Mouse (Mus musculus) liver, embryonic 12.5 days (tissue): Measurements from ENCODE around the gene Trim11. TPM values are rescaled to one million over a fixed set of nuclear protein-coding genes. Genes with fewer than 3 reads are reported as not detected.

Experiments used
- ATAC-seq: fragments of 200-750 bp; cut with Nextera tagmentation; 2 replicates; pipeline ENCODE4 v1.8.0; 2017; ENCODE audit warnings: moderate number of reproducible peaks, mild to moderate bottlenecking, moderate library complexity
- H3K27ac ChIP-seq: fragments of 300-500 bp; sonication (generic); 2 replicates; pipeline ENCODE4 v1.5.1; 2016; ENCODE audit warnings: mild to moderate bottlenecking
- H3K27me3 ChIP-seq: fragments of 300-500 bp; sonication (generic); replicated peaks from 2 replicates; pipeline ENCODE4 v1.6.1; 2016; ENCODE audit warnings: mild to moderate bottlenecking, moderate library complexity
- H3K36me3 ChIP-seq: fragments of 300-500 bp; sonication (generic); 2 replicates; pipeline ENCODE4 v1.6.1; 2016; ENCODE audit warnings: mild to moderate bottlenecking, moderate library complexity
- H3K4me1 ChIP-seq: fragments of 300-500 bp; sonication (generic); 2 replicates; pipeline ENCODE4 v1.6.1; 2016
- H3K4me2 ChIP-seq: fragments of 300-500 bp; sonication (generic); 2 replicates; pipeline ENCODE4 v1.6.1; 2016; ENCODE audit warnings: mild to moderate bottlenecking, moderate library complexity
- H3K4me3 ChIP-seq: fragments of 300-500 bp; sonication (generic); 2 replicates; pipeline ENCODE4 v1.5.1; 2016; ENCODE audit warnings: mild to moderate bottlenecking, moderate library complexity
- H3K9ac ChIP-seq: fragments of 300-500 bp; sonication (generic); 2 replicates; pipeline ENCODE4 v1.6.1; 2016; ENCODE audit warnings: mild to moderate bottlenecking, moderate library complexity
- H3K9me3 ChIP-seq: fragments of 300-500 bp; sonication (generic); replicated peaks from 2 replicates; pipeline ENCODE4 v1.6.1; 2016; ENCODE audit warnings: mild to moderate bottlenecking, moderate library complexity
- WGBS: fragments of 180-500 bp; shearing (Covaris S2); methylation state at CpG from one replicate; pipeline ENCODE4 v1.1.7; 2016; ENCODE audit not compliant: insufficient replicate concordance; 5-methylcytosine and 5-hydroxymethylcytosine counted together
- polyA plus RNA-seq: library from polyadenylated mRNA; unstranded; fragments of >200 nt; fragmentation: Nextera tagmentation; extraction: Ambion mirVana; gene quantifications from 2 replicates; pipeline ENCODE4 v1.2.1, GENCODE M21; 2016

The Trim11 gene
- 11.2 and 11.5 TPM in 2 replicates for polyA plus RNA-seq

- peak within 1 kb of the TSS; percentile 88 for H3K27ac ChIP-seq
- H3K4me3 ChIP-seq = peak within 1 kb of the TSS; percentile 96
- H3K4me2 ChIP-seq = peak within 1 kb of the TSS; percentile 91
- ATAC-seq = peak; percentile 65
- H3K4me1 ChIP-seq = peaks cover 73% of the 10 kb centered on the region
- no peaks in the 10 kb centered on the region for H3K9me3 ChIP-seq
- peak within 1 kb of the TSS; percentile 95 for H3K9ac ChIP-seq
- H3K36me3 ChIP-seq = peaks cover 40% of the 10 kb centered on the region
- H3K27me3 ChIP-seq = no peaks in the 10 kb centered on the region
- WGBS = 1% methylated on average over 64 of the region's 64 CpGs
Measured at GRCm38 (mm10) chr11:58978027-58978705, at the start of gene Trim11. TSS of gene Trim11 (plus strand) at chr11:58978093.

GRCm38 (mm10) chr11:58929055-58929454 lies 48.8 kb upstream of the Trim11 start:
- 53% methylated on average over 4 of the region's 4 CpGs for WGBS
- Histone ChIP-seq H3K27ac (peak overlapping the region; percentile 92), H3K36me3 (peaks cover 35% of the 10 kb centered on the region), H3K9me3 (no peaks in the 10 kb centered on the region), H3K4me1 (peaks cover 56% of the 10 kb centered on the region), H3K9ac (peak overlapping the region; percentile 54; the same call in 1 of the 2 replicates), H3K27me3 (peaks cover 1% of the 10 kb centered on the region; the same call in 1 of the 2 replicates), H3K4me2 (no peak overlapping the region; the same call in 1 of the 2 replicates), H3K4me3 (no peak overlapping the region)
- no peak for ATAC-seq

- Histone ChIP-seq H3K4me3 (no peak overlapping the region), H3K4me1 (peaks cover 56% of the 10 kb centered on the region), H3K9ac (peak overlapping the region; percentile 54), H3K27me3 (no peaks in the 10 kb centered on the region), H3K4me2 (peak overlapping the region; percentile 16), H3K9me3 (no peaks in the 10 kb centered on the region), H3K27ac (peak overlapping the region; percentile 92), H3K36me3 (peaks cover 40% of the 10 kb centered on the region)
- WGBS = 41% methylated on average over 3 of the region's 3 CpGs
- no peak for ATAC-seq
Measured at GRCm38 (mm10) chr11:58929641-58930040, 48.3 kb upstream of the Trim11 start.

- ATAC-seq = peak; percentile 68
- Histone ChIP-seq H3K27me3 (no peaks in the 10 kb centered on the region), H3K9me3 (no peaks in the 10 kb centered on the region), H3K27ac (peak overlapping the region; percentile 92), H3K4me2 (peak overlapping the region; percentile 16), H3K4me1 (peaks cover 56% of the 10 kb centered on the region), H3K36me3 (peaks cover 46% of the 10 kb centered on the region), H3K4me3 (no peak overlapping the region), H3K9ac (0 out of 2 replicates have a peak overlapping the region, but pooled peaks have one; percentile 23)
- 24% methylated on average over 3 of the region's 3 CpGs for WGBS
Measured at GRCm38 (mm10) chr11:58930254-58930653, 47.6 kb upstream of the Trim11 start.

- Histone ChIP-seq H3K9ac (no peak overlapping the region), H3K27ac (peak overlapping the region; percentile 92), H3K36me3 (peaks cover 59% of the 10 kb centered on the region), H3K27me3 (no peaks in the 10 kb centered on the region), H3K4me3 (no peak overlapping the region), H3K9me3 (no peaks in the 10 kb centered on the region), H3K4me1 (peaks cover 61% of the 10 kb centered on the region), H3K4me2 (no peak overlapping the region)
- WGBS = 73% methylated on average over 4 of the region's 4 CpGs
- no peak for ATAC-seq
Measured at GRCm38 (mm10) chr11:58931576-58931975, 46.3 kb upstream of the Trim11 start.

- WGBS = 1% methylated on average over 13 of the region's 13 CpGs
- peak; percentile 50 for ATAC-seq
Measured at GRCm38 (mm10) chr11:58937909-58938308, 40.0 kb upstream of the Trim11 start.

GRCm38 (mm10) chr11:58938322-58939087 lies 39.4 kb upstream of the Trim11 start, which contains the start of gene Rnf187:
TSS of gene Rnf187 (minus strand) at chr11:58938916.
- peaks cover 37% of the 10 kb centered on the region for H3K4me1 ChIP-seq
- H3K36me3 ChIP-seq = peaks cover 36% of the 10 kb centered on the region
- H3K9ac ChIP-seq = peak within 1 kb of the TSS; percentile 98
- H3K4me2 ChIP-seq = peak within 1 kb of the TSS; percentile 96
- peak; percentile 94 for ATAC-seq
- no peaks in the 10 kb centered on the region for H3K9me3 ChIP-seq
- H3K27ac ChIP-seq = peak within 1 kb of the TSS; percentile 96
- H3K4me3 ChIP-seq = peak within 1 kb of the TSS; percentile 85
- under 1% methylated on average over 74 of the region's 95 CpGs for WGBS
- peaks cover 15% of the 10 kb centered on the region for H3K27me3 ChIP-seq

More at GRCm38 (mm10) chr11:58937909-58938308, 40.0 kb upstream of the Trim11 start:
- H3K4me3 ChIP-seq = peak overlapping the region; percentile 85
- H3K4me1 ChIP-seq = peaks cover 37% of the 10 kb centered on the region
- H3K9ac ChIP-seq = peak overlapping the region; percentile 98
- peak overlapping the region; percentile 96 for H3K27ac ChIP-seq
- peak overlapping the region; percentile 96 for H3K4me2 ChIP-seq
- peaks cover 42% of the 10 kb centered on the region for H3K36me3 ChIP-seq
- peaks cover 9% of the 10 kb centered on the region for H3K27me3 ChIP-seq
- H3K9me3 ChIP-seq = no peaks in the 10 kb centered on the region

GRCm38 (mm10) chr11:58939088-58939439 lies 38.8 kb upstream of the Trim11 start:
- 16% methylated on average over 6 of the region's 6 CpGs for WGBS
- peak overlapping the region; percentile 85 for H3K4me3 ChIP-seq
- H3K27ac ChIP-seq = peak overlapping the region; percentile 96
- peaks cover 30% of the 10 kb centered on the region for H3K36me3 ChIP-seq
- H3K4me2 ChIP-seq = peak overlapping the region; percentile 96
- H3K9me3 ChIP-seq = no peaks in the 10 kb centered on the region
- no peak for ATAC-seq
- H3K4me1 ChIP-seq = peaks cover 37% of the 10 kb centered on the region
- H3K27me3 ChIP-seq = peaks cover 21% of the 10 kb centered on the region
- H3K9ac ChIP-seq = peak overlapping the region; percentile 98

GRCm38 (mm10) chr11:58944136-58944535 lies 33.8 kb upstream of the Trim11 start:
- Histone ChIP-seq H3K9me3 (no peaks in the 10 kb centered on the region), H3K4me2 (no peak overlapping the region), H3K27me3 (peaks cover 70% of the 10 kb centered on the region), H3K4me3 (no peak overlapping the region), H3K36me3 (no peaks in the 10 kb centered on the region), H3K9ac (no peak overlapping the region), H3K27ac (no peak overlapping the region), H3K4me1 (peaks cover 24% of the 10 kb centered on the region)
- 68% methylated on average over 5 of the region's 5 CpGs for WGBS
- no peak for ATAC-seq

GRCm38 (mm10) chr11:58947306-58947705 lies 30.6 kb upstream of the Trim11 start:
- H3K27ac ChIP-seq = no peak overlapping the region

GRCm38 (mm10) chr11:58947798-58948528 lies 29.9 kb upstream of the Trim11 start:
- Histone ChIP-seq H3K4me1 (peaks cover 28% of the 10 kb centered on the region), H3K9ac (peak overlapping the region; percentile 70; the same call in 1 of the 2 replicates), H3K9me3 (no peaks in the 10 kb centered on the region), H3K27me3 (peaks cover 88% of the 10 kb centered on the region), H3K27ac (peak overlapping the region; percentile 17; the same call in 1 of the 2 replicates), H3K36me3 (no peaks in the 10 kb centered on the region), H3K4me2 (peak overlapping the region; percentile 75), H3K4me3 (peak overlapping the region; percentile 55)
- 23% methylated on average over 23 of the region's 23 CpGs for WGBS
- no peak for ATAC-seq

More at GRCm38 (mm10) chr11:58947306-58947705, 30.6 kb upstream of the Trim11 start:
- Histone ChIP-seq H3K36me3 (no peaks in the 10 kb centered on the region), H3K4me3 (no peak overlapping the region), H3K27me3 (peaks cover 95% of the 10 kb centered on the region), H3K4me2 (no peak overlapping the region), H3K9me3 (no peaks in the 10 kb centered on the region), H3K9ac (no peak overlapping the region), H3K4me1 (peaks cover 25% of the 10 kb centered on the region)
- ATAC-seq = no peak
- WGBS = 60% methylated on average over 3 of the region's 3 CpGs
